Mouse (Mus musculus): ENCODE measurements around the gene Hk3.

The Hk3 gene

GRCm38 (mm10) chr13:55002090-55002489, 19.1 kb downstream of the Hk3 start:
- DNase-seq (ENCODE audit: low read depth, low spot score), result no peak

GRCm38 (mm10) chr13:55000433-55000832, 20.8 kb downstream of the Hk3 start:
- DNase-seq (ENCODE audit: low read depth, low spot score), result no peak

- DNase-seq (ENCODE audit: low read depth, low spot score), result no peak
Observed at GRCm38 (mm10) chr13:54997568-54997967, 23.6 kb downstream of the Hk3 start.

DNA sequence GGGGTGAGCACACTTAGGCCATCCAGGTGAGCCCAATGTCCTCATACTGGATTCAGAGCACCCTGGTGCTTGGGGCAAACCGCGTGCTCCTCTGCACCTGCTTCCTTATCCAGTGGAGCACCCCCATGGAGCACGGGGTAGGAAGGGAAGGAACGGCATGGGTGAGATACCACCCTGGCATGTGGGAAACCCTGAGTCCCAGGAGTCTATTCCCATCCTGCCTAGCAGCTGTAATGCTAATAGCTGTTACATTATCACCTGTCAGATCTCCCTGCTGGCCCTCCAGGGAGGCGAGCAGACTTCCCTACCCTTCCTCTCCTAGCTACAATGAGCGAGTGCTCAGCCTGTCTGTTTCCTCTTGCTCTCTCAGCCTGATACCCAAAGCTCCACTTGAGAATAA, 26.0 kb downstream of the Hk3 start:
- DNase-seq (ENCODE audit: low read depth, low spot score), result no peak

DNA sequence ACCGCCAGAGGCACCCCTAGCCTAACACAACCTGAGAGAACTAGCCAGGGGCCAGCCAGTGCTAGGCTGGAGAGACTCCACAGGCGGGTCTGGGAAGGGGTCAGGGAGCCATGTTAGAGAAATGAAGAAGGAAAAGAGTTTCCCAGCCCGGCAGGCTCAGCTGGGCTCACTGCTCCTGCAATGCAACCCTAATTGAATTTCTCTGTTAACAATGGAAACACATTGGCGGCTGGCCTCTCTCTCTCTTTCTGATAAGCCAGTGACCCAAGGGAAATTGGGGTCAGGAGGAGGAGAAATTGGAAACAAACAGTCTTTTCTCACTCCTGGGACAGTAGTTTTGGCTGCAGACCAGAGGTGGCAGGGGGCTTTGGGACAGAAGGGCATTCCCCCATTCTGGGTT, 26.6 kb downstream of the Hk3 start:
- DNase-seq (ENCODE audit: low read depth, low spot score), result no peak

DNA sequence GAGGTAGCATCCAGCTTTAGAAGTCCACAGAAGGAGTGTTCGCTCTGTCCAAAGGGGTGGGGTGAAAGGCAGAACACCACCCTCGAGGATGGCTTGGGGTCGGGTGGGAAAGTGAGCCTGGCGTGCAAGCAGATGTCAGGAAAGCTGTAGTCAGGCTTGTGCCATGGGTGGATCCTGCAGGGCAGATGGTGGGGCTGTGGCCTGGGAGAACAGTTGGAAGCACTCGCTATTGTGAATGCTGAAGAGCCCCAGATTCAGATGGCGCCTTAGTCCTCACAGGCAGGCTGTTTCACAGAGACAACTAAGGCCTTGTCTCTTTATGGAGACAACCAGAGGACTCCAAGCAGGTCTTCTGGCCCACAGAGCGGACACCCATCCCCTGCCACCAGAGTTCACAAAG, 29.0 kb downstream of the Hk3 start:
- no peak for DNase-seq (ENCODE audit: low read depth, low spot score)

GRCm38 (mm10) chr13:54988181-54988760, 32.9 kb downstream of the Hk3 start:
- no peak for DNase-seq (ENCODE audit: low read depth, low spot score)

DNA sequence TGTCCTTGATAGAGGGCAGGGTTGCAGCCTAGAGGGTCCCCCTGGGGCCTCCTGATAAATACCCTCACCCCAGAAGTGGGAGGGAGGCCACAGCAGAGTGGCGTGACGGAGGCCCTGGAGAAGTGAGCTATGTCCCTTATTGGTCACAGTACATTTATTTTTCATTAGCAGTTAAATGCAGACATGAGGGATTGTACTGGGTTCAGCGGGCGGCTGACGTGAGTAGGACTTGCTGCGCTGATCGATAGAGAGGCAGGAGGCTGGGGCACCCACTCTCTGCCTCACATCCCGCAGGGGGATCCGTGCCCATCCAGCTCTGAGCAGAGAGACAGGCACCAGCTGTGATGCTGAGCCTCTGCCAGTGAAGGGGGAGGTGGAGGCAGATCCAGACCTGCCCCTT, 33.8 kb downstream of the Hk3 start:
- no peak for DNase-seq (ENCODE audit: low read depth, low spot score)

DNA sequence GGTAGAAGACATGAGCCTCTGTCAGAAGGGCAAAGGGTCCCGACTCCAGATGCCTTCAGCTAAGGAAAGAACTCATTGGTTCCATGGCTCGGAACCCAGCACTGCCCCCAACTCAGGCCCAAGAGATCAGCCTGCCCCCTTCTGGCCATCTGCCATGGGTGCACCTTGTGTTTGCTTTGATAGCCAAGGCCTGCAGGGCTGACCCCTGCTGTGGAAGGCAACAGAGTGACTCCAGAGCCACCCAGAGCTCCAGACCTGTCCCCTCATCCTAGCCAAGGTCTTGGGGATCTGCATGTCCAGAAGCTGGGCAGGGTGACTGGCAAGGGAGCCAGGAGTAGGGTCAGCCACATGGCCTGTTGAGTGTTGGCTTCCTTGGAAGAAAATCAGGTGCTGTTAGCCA, 37.6 kb downstream of the Hk3 start:
- DNase-seq (ENCODE audit: low read depth, low spot score), result no peak

- no peak for DNase-seq (ENCODE audit: low read depth, low spot score)
Observed at GRCm38 (mm10) chr13:54983001-54983400, 38.2 kb downstream of the Hk3 start.

- DNase-seq (ENCODE audit: low read depth, low spot score), result no peak
Observed at GRCm38 (mm10) chr13:54980957-54981356, 40.2 kb downstream of the Hk3 start.

GRCm38 (mm10) chr13:54978804-54979203, 42.4 kb downstream of the Hk3 start:
- DNase-seq (ENCODE audit: low read depth, low spot score), result no peak

GRCm38 (mm10) chr13:54975546-54975945, 45.6 kb downstream of the Hk3 start:
- DNase-seq (ENCODE audit: low read depth, low spot score), result no peak

- no peak for DNase-seq (ENCODE audit: low read depth, low spot score)
Observed at GRCm38 (mm10) chr13:54970521-54971247, 50.5 kb downstream of the Hk3 start.

- no peak for DNase-seq (ENCODE audit: low read depth, low spot score)
Observed at GRCm38 (mm10) chr13:54969513-54969912, 51.7 kb downstream of the Hk3 start.

- no peak for DNase-seq (ENCODE audit: low read depth, low spot score)
Observed at GRCm38 (mm10) chr13:54968636-54969035, 52.5 kb downstream of the Hk3 start.

- DNase-seq (ENCODE audit: low read depth, low spot score), result no peak
Observed at GRCm38 (mm10) chr13:54967501-54967900, 53.7 kb downstream of the Hk3 start.

- no peak for DNase-seq (ENCODE audit: low read depth, low spot score)
Observed at GRCm38 (mm10) chr13:54965256-54965655, 55.9 kb downstream of the Hk3 start.

- DNase-seq (ENCODE audit: low read depth, low spot score), result no peak
Observed at GRCm38 (mm10) chr13:54960491-54960890, 60.7 kb downstream of the Hk3 start.

DNA sequence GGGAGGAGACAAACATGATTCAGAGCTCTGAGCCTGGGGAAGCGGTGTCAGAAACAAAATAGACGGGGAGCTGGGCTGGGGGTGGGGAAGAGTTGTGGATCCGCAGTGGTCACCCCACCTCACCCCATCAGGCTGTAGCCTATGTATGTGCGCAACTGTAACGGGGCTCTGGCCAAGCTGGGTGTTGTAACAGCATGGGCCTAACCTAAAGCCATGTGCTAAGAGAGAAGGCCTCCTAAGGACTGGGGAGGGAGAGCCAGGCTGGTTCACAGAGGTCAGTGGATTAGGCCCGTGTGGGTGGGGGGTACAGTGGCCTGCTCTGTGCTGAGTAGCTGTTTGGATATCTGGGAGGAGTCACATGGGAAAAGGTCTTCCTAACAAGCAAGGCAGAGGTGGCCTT, 61.3 kb downstream of the Hk3 start:
- no peak for DNase-seq (ENCODE audit: low read depth, low spot score)

DNA sequence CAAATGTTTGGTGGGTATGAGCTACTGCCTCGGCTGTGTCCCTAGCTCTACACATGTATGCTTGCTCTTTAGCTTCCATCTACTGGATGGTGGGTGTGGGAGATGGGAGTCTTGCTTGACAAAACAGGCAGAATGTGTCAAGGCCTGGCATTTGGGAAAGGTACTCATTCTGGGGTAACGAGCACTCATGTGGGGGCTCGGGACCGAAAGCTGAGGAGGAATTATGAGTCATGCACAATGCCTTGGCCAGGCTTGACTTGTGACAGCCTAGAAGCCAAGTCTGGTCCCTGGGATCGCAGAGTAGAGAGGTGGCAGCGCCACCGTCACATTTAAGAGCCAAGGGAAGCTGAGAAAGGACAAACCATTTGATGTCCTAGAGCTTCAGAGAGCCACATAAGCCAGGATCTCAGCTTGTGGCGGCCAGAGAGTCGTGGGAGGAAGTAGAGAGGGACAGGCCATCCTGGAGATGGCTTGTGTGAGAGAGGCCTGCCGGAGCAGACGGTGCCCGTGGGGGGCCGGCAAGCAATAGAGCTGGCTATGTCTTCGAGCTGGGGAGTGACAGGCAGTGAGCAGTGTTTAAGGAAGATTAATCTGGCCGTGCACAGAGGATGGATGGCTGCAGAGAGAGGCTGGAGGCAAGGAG, 62.0 kb downstream of the Hk3 start:
- no peak for DNase-seq (ENCODE audit: low read depth, low spot score)

DNA sequence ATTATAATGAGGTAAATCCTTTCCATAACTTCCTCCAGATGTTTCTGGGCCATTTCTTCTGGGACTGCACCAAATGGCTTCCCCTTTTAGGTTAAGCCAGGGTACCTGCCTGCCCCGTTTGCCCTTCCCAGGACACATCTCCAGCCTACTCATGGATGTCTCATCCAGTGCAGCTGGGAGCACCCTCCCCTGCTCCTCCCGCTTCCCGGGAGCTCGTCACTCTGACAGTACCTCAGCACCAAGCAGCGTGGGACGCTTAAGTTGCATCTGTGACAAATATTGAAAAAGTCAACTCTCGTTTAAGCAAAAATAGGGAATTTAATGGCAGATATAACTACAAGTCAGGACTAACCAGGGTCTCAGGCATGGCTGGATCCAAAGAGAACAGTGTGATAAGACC, 63.9 kb downstream of the Hk3 start:
- DNase-seq (ENCODE audit: low read depth, low spot score), result no peak
